Mouse (Mus musculus) gastrocnemius, adult 18-20 months (tissue): ENCODE results near the gene Pmis2. TPM values are rescaled to one million over a fixed set of nuclear protein-coding genes. Genes with fewer than 3 reads are reported as not detected.
A peak's percentile ranks its signal among the peaks of the same experiment; 100 is the strongest.

Experiments
- DNase-seq: peaks from one replicate; pipeline ENCODE4 v3.0.0; 2021; ENCODE audit warnings: low spot score
- long read RNA-seq, 2 experiments: library from polyadenylated mRNA; stranded (forward); transcript quantifications; one replicate each; pipeline ENCODE4 v2.0.0; 2021
- total RNA-seq, 2 experiments: library from RNA; stranded (reverse); gene quantifications; 2 replicates each; pipeline ENCODE4 v1.2.3; 2021

Pmis2 gene
- 1 to 10 TPM; 2.8 to 3.9 TPM for total RNA-seq
- long read RNA-seq, experiment 1: 0 reads
- long read RNA-seq, experiment 2, partial matches to known transcripts: 0 of 1 reads
- long read RNA-seq, experiment 2, other reads (novel, unspliced or antisense): 1 of 1 reads

- DNase-seq: no peak
Measured at GRCm38 (mm10) chr7:30671480-30671879, at the start of gene Pmis2. TSS of gene Pmis2 (minus strand) at chr7:30671605.

GRCm38 (mm10) chr7:30719669-30720068, 48.3 kb upstream of the Pmis2 start:
- DNase-seq: no peak

GRCm38 (mm10) chr7:30717716-30718046, 46.3 kb upstream of the Pmis2 start:
- no peak for DNase-seq

- DNase-seq: peak; percentile 54
Measured at GRCm38 (mm10) chr7:30717006-30717715, 45.8 kb upstream of the Pmis2 start.

GRCm38 (mm10) chr7:30711942-30712341, 40.5 kb upstream of the Pmis2 start, which contains the start of gene Atp4a:
TSS of gene Atp4a (plus strand) at chr7:30712209.
- DNase-seq: no peak

- no peak for DNase-seq
Measured at GRCm38 (mm10) chr7:30707441-30707840, 36.0 kb upstream of the Pmis2 start.

GRCm38 (mm10) chr7:30706214-30706882, 34.9 kb upstream of the Pmis2 start:
- no peak for DNase-seq

- no peak for DNase-seq
Measured at GRCm38 (mm10) chr7:30698589-30698988, 27.2 kb upstream of the Pmis2 start, which contains the start of gene 2200002J24Rik. TSS of gene 2200002J24Rik (plus strand) at chr7:30698926.

- DNase-seq: no peak
Measured at GRCm38 (mm10) chr7:30698101-30698500, 26.7 kb upstream of the Pmis2 start.

- DNase-seq: no peak
Measured at GRCm38 (mm10) chr7:30688325-30688724, 16.9 kb upstream of the Pmis2 start.

- no peak for DNase-seq
Measured at GRCm38 (mm10) chr7:30683425-30683824, 12.0 kb upstream of the Pmis2 start.

- peak; percentile 47 for DNase-seq
Measured at GRCm38 (mm10) chr7:30681897-30682296, 10.5 kb upstream of the Pmis2 start.

- DNase-seq: no peak
Measured at GRCm38 (mm10) chr7:30678263-30678975, 7.0 kb upstream of the Pmis2 start.

- no peak for DNase-seq
Measured at GRCm38 (mm10) chr7:30669229-30669628, 2.2 kb downstream of the Pmis2 start.

GRCm38 (mm10) chr7:30665321-30665720, 6.1 kb downstream of the Pmis2 start:
- DNase-seq: no peak

- peak; percentile 91 for DNase-seq
Measured at GRCm38 (mm10) chr7:30664529-30665200, 6.7 kb downstream of the Pmis2 start, which contains the start of gene Haus5. TSS of gene Haus5 (minus strand) at chr7:30664994.

GRCm38 (mm10) chr7:30649591-30650540, 21.5 kb downstream of the Pmis2 start, which contains the start of gene Rbm42:
TSS of gene Rbm42 (minus strand) at chr7:30650317.
- DNase-seq: peak; percentile 99

GRCm38 (mm10) chr7:30639083-30639482, 32.3 kb downstream of the Pmis2 start:
- no peak for DNase-seq

GRCm38 (mm10) chr7:30636395-30636794, 35.0 kb downstream of the Pmis2 start:
- no peak for DNase-seq

GRCm38 (mm10) chr7:30635752-30636151, 35.7 kb downstream of the Pmis2 start, which contains the start of gene Etv2:
TSS of gene Etv2 (minus strand) at chr7:30635852.
- no peak for DNase-seq
